Mouse (Mus musculus) MEL (cell line): Measurements from ENCODE around the gene Icam1.

Experiments
- CHD2 ChIP-seq: IDR thresholded peaks from 2 replicates; pipeline ENCODE4 v1.6.1; 2011; ENCODE audit warnings: low read length, improper control_type of control experiment
- CTCF ChIP-seq, 3 experiments: IDR thresholded peaks in 2 of 3; conservative IDR thresholded peaks in 1 of 3; 2 replicates each; pipeline ENCODE4 v1.5.1; 2011 to 2012; ENCODE audit warnings: low read length in 3 of 3, low read depth in 2 of 3, mild to moderate bottlenecking in 2 of 3, improper control_type of control experiment in 1 of 3, inconsistent platforms in 1 of 3, mixed read lengths in 1 of 3, moderate library complexity in 1 of 3; ENCODE audit not compliant: control insufficient read depth in 1 of 3, insufficient read depth in 1 of 3, poor library complexity in 1 of 3, severe bottlenecking in 1 of 3
- ELF1 ChIP-seq: IDR thresholded peaks from 2 replicates; pipeline ENCODE4 v1.6.1; 2014; ENCODE audit warnings: low read depth, mild to moderate bottlenecking, inconsistent platforms, low read length, improper control_type of control experiment, moderate library complexity
- KAT2A ChIP-seq: conservative IDR thresholded peaks from 2 replicates; pipeline ENCODE4 v1.6.1; 2012; ENCODE audit warnings: low read depth, low read length, improper control_type of control experiment, inconsistent platforms
- POLR2A ChIP-seq, 2 experiments: IDR thresholded peaks; 2 replicates each; pipeline ENCODE4 v1.6.1; 2011 to 2012; ENCODE audit warnings: low read length in 2 of 2, mild to moderate bottlenecking in 2 of 2, control low read depth in 1 of 2, improper control_type of control experiment in 1 of 2, low read depth in 1 of 2, moderate library complexity in 1 of 2; ENCODE audit not compliant: control insufficient read depth in 1 of 2, insufficient read depth in 1 of 2, poor library complexity in 1 of 2
- POLR2AphosphoS5 ChIP-seq: IDR thresholded peaks from 2 replicates; pipeline ENCODE4 v1.6.1; 2012; ENCODE audit warnings: low read depth, borderline replicate concordance, mild to moderate bottlenecking, inconsistent platforms, low read length, moderate library complexity, mixed read lengths
- ZKSCAN1 ChIP-seq: IDR thresholded peaks from 2 replicates; pipeline ENCODE4 v1.6.1; 2012; ENCODE audit warnings: low read depth, mild to moderate bottlenecking, inconsistent platforms, low read length, improper control_type of control experiment, moderate library complexity

DNA sequence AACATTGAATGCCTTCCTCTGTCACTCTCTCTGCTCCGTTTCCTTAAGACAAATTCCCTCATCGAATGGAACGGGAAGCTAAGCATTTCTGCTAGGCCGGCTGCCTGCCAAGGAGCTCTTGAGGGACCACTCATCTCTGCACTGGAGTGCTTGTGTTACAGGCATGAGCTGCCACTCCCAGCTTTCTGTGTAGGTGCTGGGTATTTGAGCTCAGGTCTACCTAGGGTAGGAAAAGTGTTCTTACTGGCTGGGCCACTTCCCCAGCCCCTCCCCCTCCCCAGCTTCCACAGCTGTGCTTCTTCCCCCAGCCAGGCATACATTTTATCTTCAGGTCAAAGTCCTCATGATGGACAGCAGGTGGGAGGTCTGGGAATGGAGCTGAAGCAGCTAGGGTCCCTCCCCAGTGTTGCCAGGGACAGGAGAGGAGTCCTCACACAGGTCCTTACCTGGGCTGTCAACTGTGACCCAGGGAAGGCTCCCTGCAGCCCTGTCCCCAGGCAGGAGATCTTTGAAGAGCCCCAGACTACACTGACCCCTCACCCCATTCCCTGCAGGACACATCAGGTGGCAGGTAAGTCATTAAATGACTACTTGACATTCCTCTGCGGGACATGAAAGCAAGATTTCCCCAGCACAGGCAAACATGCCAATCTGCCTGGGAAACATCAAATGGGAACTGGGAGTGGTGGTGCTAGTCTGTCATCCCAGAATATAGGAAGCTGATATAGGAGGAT, 22.5 kb upstream of the Icam1 start:
- TF ChIP-seq CHD2 (no peak), POLR2AphosphoS5 (no peak), KAT2A (no peak), ZKSCAN1 (no peak), ELF1 (no peak), POLR2A (IDR thresholded peaks at IDR 0.05; ENCODE audit: control insufficient read depth in 1 of 2, insufficient read depth in 1 of 2, low read depth in 1 of 2, low read length in 2 of 2, poor library complexity in 1 of 2) (no peak), CTCF (IDR thresholded peaks at IDR 0.05 in 2 of 3, conservative IDR thresholded peaks at IDR 0.05 in 1 of 3; ENCODE audit: control insufficient read depth in 1 of 3, insufficient read depth in 1 of 3, low read depth in 2 of 3, low read length in 3 of 3, poor library complexity in 1 of 3, severe bottlenecking in 1 of 3) (no peak)
